Mouse (Mus musculus): ENCODE measurements around the gene Pom121l2. TPM values are rescaled to one million over a fixed set of nuclear protein-coding genes. Genes with fewer than 3 reads are reported as not detected.

The Pom121l2 gene
- polyA plus RNA-seq, 1 experiment from 2014 or later, result not detected

DNA sequence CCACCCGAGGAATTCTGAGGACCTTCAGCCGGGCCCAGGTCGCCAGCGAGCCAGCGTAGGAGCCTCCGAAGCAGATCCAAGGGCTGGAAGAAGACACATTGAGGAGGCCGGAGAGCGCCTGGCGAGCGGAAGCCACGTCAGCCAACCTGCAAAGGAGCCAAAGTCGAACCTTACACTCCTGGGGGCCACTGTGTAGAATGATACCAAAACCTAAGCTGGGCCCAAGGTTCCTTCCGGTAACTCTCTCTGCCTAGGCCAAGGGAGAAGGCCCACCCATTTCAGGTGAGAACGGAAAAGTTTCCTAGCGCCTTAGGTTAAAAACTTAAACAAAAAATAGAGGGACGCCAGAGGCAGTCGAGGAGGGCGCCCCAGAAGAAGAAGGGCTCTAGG, 26.1 kb downstream of the Pom121l2 start:
- 3% methylated on average over 18 of the region's 18 CpGs for WGBS
- no peak for ATAC-seq (ENCODE audit: low FRiP score, low TSS enrichment)
- Histone ChIP-seq H3K4me1 (ENCODE audit: control insufficient read depth, insufficient read depth, low read length) (peaks cover 8% of the 10 kb centered on the region), H3K4me3 (ENCODE audit: low read length) (peak overlapping the region; percentile 60), H3K9ac (ENCODE audit: low read depth, low read length) (0 out of 2 replicates have a peak overlapping the region, but pooled peaks have one; percentile 28), H3K4me2 (replicated peaks; ENCODE audit: low read depth, low read length) (peak overlapping the region; percentile 94), H3K27ac (ENCODE audit: low read depth, low read length) (no peak overlapping the region), H3K9me3 (ENCODE audit: control insufficient read depth, low read length) (no peaks in the 10 kb centered on the region), H3K27me3 (ENCODE audit: control insufficient read depth, insufficient read depth, low read length) (peaks cover 92% of the 10 kb centered on the region), H3K36me3 (ENCODE audit: control insufficient read depth, insufficient read depth, low read length) (no peaks in the 10 kb centered on the region)

DNA sequence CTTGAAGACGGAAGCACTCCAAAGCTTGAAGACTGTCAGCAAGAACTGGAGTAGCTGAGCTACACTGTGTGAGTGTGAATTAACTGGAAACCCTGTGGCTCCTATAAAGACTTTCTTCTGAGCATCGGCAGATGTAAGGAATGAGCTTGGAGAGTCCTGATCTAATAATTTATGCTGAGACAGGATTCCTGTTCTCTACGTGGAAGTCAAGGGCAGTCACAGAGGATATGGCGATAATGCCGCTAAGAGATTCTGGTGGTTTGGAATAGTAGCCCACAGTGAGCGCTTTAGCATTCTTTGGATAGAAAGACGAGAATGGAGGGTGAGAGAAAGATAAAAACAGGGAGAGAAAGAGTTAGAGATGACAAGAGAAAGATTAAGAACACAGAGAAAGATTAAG, 26.9 kb downstream of the Pom121l2 start:
- WGBS, result 47% methylated on average over 7 of the region's 7 CpGs
- no peak overlapping the region for H3K4me2 ChIP-seq (replicated peaks; ENCODE audit: low read depth, low read length)
- ATAC-seq (ENCODE audit: low FRiP score, low TSS enrichment), result no peak
- no peak overlapping the region for H3K9ac ChIP-seq (ENCODE audit: low read depth, low read length)
- no peak overlapping the region for H3K27ac ChIP-seq (ENCODE audit: low read depth, low read length)
- H3K4me3 ChIP-seq (ENCODE audit: low read length), result no peak overlapping the region
- H3K27me3 ChIP-seq (ENCODE audit: control insufficient read depth, insufficient read depth, low read length), result peaks cover 92% of the 10 kb centered on the region
- no peaks in the 10 kb centered on the region for H3K9me3 ChIP-seq (ENCODE audit: control insufficient read depth, low read length)
- peaks cover 8% of the 10 kb centered on the region for H3K4me1 ChIP-seq (ENCODE audit: control insufficient read depth, insufficient read depth, low read length)
- no peaks in the 10 kb centered on the region for H3K36me3 ChIP-seq (ENCODE audit: control insufficient read depth, insufficient read depth, low read length)

DNA sequence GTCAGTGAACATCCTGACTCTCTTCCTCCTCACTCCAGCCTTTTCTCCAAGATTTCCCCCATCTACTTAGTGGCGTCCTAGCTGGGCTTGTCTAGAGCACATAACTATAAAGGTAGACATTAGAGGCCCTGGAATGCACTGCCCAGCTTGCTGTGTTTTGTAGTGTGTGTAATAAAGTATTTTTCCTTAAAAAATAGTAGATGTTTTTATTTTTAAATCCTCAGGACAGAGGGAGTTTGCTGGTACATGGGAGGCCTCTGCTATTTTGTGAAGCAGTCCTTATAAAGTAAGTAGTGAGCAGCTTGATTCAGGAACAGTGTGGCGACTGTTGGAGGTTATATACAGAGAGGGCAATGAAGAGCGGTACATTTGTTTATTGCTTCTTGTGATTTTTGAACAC, 27.7 kb downstream of the Pom121l2 start:
- H3K4me1 ChIP-seq (ENCODE audit: control insufficient read depth, insufficient read depth, low read length), result peaks cover 8% of the 10 kb centered on the region
- H3K4me3 ChIP-seq (ENCODE audit: low read length), result no peak overlapping the region
- H3K36me3 ChIP-seq (ENCODE audit: control insufficient read depth, insufficient read depth, low read length), result no peaks in the 10 kb centered on the region
- peaks cover 88% of the 10 kb centered on the region for H3K27me3 ChIP-seq (ENCODE audit: control insufficient read depth, insufficient read depth, low read length)
- no peak overlapping the region for H3K9ac ChIP-seq (ENCODE audit: low read depth, low read length)
- no peak for ATAC-seq (ENCODE audit: low FRiP score, low TSS enrichment)
- H3K4me2 ChIP-seq (replicated peaks; ENCODE audit: low read depth, low read length), result no peak overlapping the region
- H3K27ac ChIP-seq (ENCODE audit: low read depth, low read length), result no peak overlapping the region
- no peaks in the 10 kb centered on the region for H3K9me3 ChIP-seq (ENCODE audit: control insufficient read depth, low read length)
- WGBS, result 73% methylated on average over 3 of the region's 3 CpGs

DNA sequence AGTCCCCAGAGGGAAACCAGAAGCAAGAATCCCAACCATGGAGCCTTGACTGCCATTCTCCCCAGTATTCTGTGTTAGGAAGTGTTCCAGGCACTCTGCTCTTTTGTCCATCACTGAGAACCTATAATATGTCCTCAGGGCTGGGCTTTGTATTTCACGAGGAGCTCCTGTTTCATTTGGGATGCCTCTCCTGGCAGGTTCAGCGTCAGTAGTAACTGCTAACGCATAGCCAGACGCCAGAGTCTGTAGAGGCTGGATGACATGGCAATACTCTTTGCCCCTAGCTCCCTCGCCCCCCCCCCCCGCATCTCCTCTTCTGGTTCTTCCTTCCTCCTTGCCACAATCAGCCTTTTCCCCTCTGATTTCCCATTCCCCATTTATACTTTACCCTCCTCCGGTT, 28.6 kb downstream of the Pom121l2 start, which contains the start of gene Prss16:
Prss16 (minus strand) TSS at position 101 of the 400 bp plus-strand sequence.
- WGBS, result 28% methylated on average over 6 of the region's 7 CpGs

DNA sequence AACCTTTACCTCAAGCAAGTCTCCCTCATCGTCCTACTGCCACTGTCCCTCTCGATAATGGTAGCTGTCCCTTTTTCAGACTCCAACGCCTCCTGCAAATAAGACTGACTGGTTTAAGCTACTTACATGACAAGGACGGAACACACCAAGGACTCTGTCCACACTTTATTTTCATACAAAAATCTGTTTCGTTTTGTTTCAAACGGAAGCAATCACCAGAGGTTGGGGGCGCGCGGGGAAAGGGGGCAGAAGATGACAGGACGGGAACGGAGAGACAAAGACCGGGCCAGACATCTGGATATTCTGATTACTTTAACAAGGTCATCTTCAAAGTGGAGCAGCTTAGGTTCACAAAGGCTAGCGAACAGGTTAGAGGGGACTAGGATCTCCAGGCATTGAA, 32.7 kb downstream of the Pom121l2 start:
- Histone ChIP-seq H3K4me2 (replicated peaks; ENCODE audit: low read depth, low read length) (no peak overlapping the region), H3K36me3 (ENCODE audit: control insufficient read depth, insufficient read depth, low read length) (no peaks in the 10 kb centered on the region), H3K4me3 (ENCODE audit: low read length) (peak overlapping the region; percentile 9; the same call in 1 of the 2 replicates), H3K27ac (ENCODE audit: low read depth, low read length) (no peak overlapping the region), H3K27me3 (ENCODE audit: control insufficient read depth, insufficient read depth, low read length) (peaks cover 70% of the 10 kb centered on the region), H3K9ac (ENCODE audit: low read depth, low read length) (no peak overlapping the region), H3K4me1 (ENCODE audit: control insufficient read depth, insufficient read depth, low read length) (no peaks in the 10 kb centered on the region; the same call in 1 of the 2 replicates), H3K9me3 (ENCODE audit: control insufficient read depth, low read length) (no peaks in the 10 kb centered on the region)
- WGBS, result 15% methylated on average over 13 of the region's 13 CpGs
- ATAC-seq (ENCODE audit: low FRiP score, low TSS enrichment), result no peak

More for the DNA sequence above, 28.6 kb downstream of the Pom121l2 start, which contains the start of gene Prss16:
- H3K4me3 ChIP-seq (ENCODE audit: low read length), result no peak within 1 kb of the TSS
- H3K9me3 ChIP-seq (ENCODE audit: control insufficient read depth, low read length), result no peaks in the 10 kb centered on the region
- ATAC-seq (ENCODE audit: low FRiP score, low TSS enrichment), result no peak
- no peak within 1 kb of the TSS for H3K4me2 ChIP-seq (replicated peaks; ENCODE audit: low read depth, low read length)
- no peak within 1 kb of the TSS for H3K9ac ChIP-seq (ENCODE audit: low read depth, low read length)
- peaks cover 8% of the 10 kb centered on the region for H3K4me1 ChIP-seq (ENCODE audit: control insufficient read depth, insufficient read depth, low read length)
- H3K27ac ChIP-seq (ENCODE audit: low read depth, low read length), result no peak within 1 kb of the TSS
- H3K27me3 ChIP-seq (ENCODE audit: control insufficient read depth, insufficient read depth, low read length), result peaks cover 84% of the 10 kb centered on the region
- no peaks in the 10 kb centered on the region for H3K36me3 ChIP-seq (ENCODE audit: control insufficient read depth, insufficient read depth, low read length)

DNA sequence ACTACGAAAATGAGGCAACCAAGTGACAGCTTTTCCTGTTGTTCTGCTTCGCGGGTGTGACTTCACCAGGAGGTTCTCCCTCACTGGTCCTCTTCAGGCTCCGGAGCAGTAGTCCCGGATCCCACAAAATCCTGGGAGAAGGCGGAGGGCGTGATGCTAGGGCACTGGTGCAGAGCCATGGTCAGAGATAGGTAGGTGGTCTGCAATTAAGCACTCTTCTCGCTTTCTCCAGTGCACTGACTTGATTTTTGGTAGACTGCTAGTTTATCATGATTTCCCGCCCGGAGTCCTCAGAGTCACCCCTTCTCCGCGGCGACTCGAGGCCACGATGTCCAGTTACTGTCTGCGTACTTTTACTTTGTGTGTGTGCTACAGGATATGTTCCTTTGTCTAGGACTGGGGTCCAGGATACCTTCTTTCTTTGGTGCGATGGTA, 33.4 kb downstream of the Pom121l2 start:
- Histone ChIP-seq H3K4me2 (replicated peaks; ENCODE audit: low read depth, low read length) (peak overlapping the region; percentile 10), H3K9ac (ENCODE audit: low read depth, low read length) (no peak overlapping the region), H3K27ac (ENCODE audit: low read depth, low read length) (no peak overlapping the region), H3K4me1 (ENCODE audit: control insufficient read depth, insufficient read depth, low read length) (no peaks in the 10 kb centered on the region; the same call in 1 of the 2 replicates), H3K9me3 (ENCODE audit: control insufficient read depth, low read length) (no peaks in the 10 kb centered on the region), H3K4me3 (ENCODE audit: low read length) (peak overlapping the region; percentile 19), H3K36me3 (ENCODE audit: control insufficient read depth, insufficient read depth, low read length) (no peaks in the 10 kb centered on the region), H3K27me3 (ENCODE audit: control insufficient read depth, insufficient read depth, low read length) (peaks cover 67% of the 10 kb centered on the region)
- 12% methylated on average over 17 of the region's 17 CpGs for WGBS
- 0 out of 2 replicates have a peak, but pooled peaks have one; percentile 26 for ATAC-seq (ENCODE audit: low FRiP score, low TSS enrichment)

DNA sequence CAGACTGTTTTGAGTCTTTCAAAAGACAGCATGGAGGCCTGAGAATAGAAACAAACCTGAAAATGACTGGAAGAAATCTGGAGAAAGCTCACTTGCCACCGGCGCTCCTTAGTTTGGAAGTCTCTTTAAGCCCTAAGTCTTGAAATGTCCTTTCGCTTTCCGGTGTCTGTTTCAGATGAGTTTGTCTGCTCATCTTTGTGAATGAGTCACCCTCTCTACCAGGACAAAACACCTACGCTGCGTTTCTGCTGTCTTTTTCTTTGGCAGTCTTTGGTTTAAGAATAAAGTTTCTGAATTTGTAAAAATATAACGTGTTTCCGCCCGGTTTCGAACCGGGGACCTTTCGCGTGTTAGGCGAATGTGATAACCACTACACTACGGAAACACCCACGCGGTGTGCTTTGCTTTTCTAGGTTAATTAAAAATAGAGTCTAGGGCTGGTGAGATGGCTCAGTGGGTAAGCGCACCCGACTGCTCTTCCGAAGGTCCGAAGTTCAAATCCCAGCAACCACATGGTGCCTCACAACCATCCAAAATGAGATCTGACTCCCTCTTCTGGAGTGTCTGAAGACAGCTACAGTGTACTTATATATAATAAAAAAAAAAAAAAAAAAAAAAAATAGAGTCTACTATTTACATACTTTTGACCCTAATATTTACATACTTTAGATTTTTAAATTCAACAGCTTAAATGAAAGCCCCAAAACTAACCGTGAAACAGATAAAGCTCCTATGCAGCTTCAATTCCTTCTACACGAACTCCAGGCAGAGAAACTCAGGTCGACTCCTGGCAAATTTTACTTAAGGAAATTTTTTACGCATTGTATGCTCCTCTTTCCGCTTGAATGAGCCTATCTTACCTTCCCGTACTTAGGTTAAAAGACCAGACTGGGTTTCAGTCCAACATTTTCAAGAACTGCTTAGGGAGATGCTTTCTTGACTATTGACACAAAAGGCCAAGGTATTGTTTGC, 34.8 kb downstream of the Pom121l2 start:
- no peak overlapping the region for H3K9ac ChIP-seq (ENCODE audit: low read depth, low read length)
- no peak overlapping the region for H3K4me2 ChIP-seq (replicated peaks; ENCODE audit: low read depth, low read length)
- no peaks in the 10 kb centered on the region for H3K36me3 ChIP-seq (ENCODE audit: control insufficient read depth, insufficient read depth, low read length)
- peak; percentile 83 for ATAC-seq (ENCODE audit: low FRiP score, low TSS enrichment)
- H3K4me3 ChIP-seq (ENCODE audit: low read length), result peak overlapping the region; percentile 8; the same call in 1 of the 2 replicates
- no peaks in the 10 kb centered on the region; the same call in 1 of the 2 replicates for H3K4me1 ChIP-seq (ENCODE audit: control insufficient read depth, insufficient read depth, low read length)
- H3K27ac ChIP-seq (ENCODE audit: low read depth, low read length), result no peak overlapping the region
- H3K9me3 ChIP-seq (ENCODE audit: control insufficient read depth, low read length), result no peaks in the 10 kb centered on the region
- WGBS, result 16% methylated on average over 27 of the region's 27 CpGs
- H3K27me3 ChIP-seq (ENCODE audit: control insufficient read depth, insufficient read depth, low read length), result peaks cover 53% of the 10 kb centered on the region

DNA sequence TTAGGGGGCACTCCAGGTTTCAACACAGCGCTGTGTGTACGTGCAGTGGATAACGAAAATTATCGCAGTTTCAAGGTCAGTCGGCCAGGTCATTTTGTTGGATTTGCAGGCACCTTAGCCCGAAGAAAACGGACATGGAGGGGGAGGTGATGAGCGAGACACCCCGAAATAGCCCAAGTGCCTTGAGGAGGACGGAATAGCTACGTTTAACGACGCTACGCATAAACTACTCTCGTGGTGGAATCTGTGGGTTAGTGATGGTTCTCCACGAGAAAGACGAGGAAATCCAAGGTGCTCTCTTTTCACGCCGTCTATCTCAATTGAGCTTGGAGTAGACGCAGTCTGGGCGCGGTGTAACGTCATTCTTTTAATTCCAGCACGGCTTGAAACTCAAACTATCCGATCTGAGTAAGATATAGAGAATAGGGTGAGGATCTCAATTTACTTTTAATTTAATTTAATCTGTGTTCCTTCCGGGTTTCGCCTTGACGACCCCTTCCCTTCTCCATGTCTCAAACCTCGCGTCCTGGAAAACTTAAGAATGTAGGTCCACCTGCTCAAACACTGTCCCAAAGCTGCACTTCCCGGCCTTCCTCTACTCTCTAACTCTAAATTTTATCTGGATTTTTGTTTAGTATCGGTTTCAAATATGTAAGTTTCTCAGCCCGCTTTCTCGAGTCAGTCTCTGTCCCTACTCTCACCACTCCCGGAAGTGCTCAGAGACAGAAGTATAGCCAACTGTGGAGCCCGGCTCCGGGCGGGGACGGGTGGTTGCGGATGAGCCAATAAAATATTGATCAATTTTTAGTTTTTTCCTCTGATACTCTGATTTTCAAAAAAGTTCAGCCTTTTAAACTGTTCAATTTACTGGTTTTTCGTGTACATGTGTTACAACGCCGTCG, 39.2 kb downstream of the Pom121l2 start:
- WGBS, result under 1% methylated on average over 44 of the region's 44 CpGs
- Histone ChIP-seq H3K4me1 (ENCODE audit: control insufficient read depth, insufficient read depth, low read length) (no peaks in the 10 kb centered on the region), H3K4me2 (replicated peaks; ENCODE audit: low read depth, low read length) (peak overlapping the region; percentile 77), H3K27ac (ENCODE audit: low read depth, low read length) (no peak overlapping the region), H3K9me3 (ENCODE audit: control insufficient read depth, low read length) (no peaks in the 10 kb centered on the region), H3K36me3 (ENCODE audit: control insufficient read depth, insufficient read depth, low read length) (no peaks in the 10 kb centered on the region), H3K9ac (ENCODE audit: low read depth, low read length) (peak overlapping the region; percentile 40; the same call in 1 of the 2 replicates), H3K4me3 (ENCODE audit: low read length) (peak overlapping the region; percentile 43), H3K27me3 (ENCODE audit: control insufficient read depth, insufficient read depth, low read length) (peaks cover 24% of the 10 kb centered on the region)
- no peak for ATAC-seq (ENCODE audit: low FRiP score, low TSS enrichment)
